Mouse (Mus musculus) cerebellum, adult 2 months (tissue): Measurements from ENCODE around the gene Bmf.

ENCODE experiments used
- CTCF ChIP-seq: fragments of 200-500 bp; IDR thresholded peaks from 2 replicates; pipeline ENCODE4 v1.5.1; 2011; ENCODE audit warnings: low read depth, mild to moderate bottlenecking, control low read depth, low read length, moderate library complexity, borderline replicate concordance; ENCODE audit not compliant: insufficient read depth
- POLR2A ChIP-seq: fragments of 200-500 bp; IDR thresholded peaks from 2 replicates; pipeline ENCODE4 v1.6.1; 2011; ENCODE audit warnings: low read length, control low read depth, borderline replicate concordance; ENCODE audit not compliant: insufficient read depth

DNA sequence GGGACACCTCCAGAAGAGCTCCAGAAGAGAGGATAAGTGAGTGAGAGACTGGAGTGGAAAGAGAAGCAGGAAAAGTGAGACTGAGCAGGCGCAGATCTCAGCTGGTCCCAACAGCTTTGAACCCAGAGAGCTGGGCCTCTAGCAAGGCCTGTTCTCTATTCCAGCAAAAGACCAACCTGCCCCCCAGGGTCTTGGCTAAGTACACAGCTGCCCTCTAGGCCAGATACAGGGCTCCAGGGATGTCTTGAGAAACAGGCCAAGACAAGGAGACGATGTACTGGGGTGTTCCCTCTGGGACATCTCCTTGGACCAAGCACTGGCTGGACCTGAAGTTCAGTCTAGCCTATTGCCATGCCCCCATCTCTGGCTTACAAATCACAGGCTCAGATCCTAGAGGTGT, 49.3 kb downstream of the Bmf start:
- no peak for TF ChIP-seq POLR2A
- TF ChIP-seq CTCF, result no peak
